Mouse (Mus musculus) neural tube, embryonic 10.5 days (tissue): ENCODE measurements at regions not wholly inside any gene's neighbourhood (a gene's known extent, or its start where the extent isn't known, plus 50 kb on each side); places are given as distances from the start of the nearest gene placed in this dataset.

ENCODE experiments used
- DNase-seq: peaks from one replicate; pipeline ENCODE4 v3.0.0-alpha.2; 2017; ENCODE audit warnings: low spot score; ENCODE audit errors: extremely low spot score

GRCm38 (mm10) chr13:40509290-40509689 lies 148.0 kb upstream of the Ofcc1 start:
- DNase-seq: no peak

DNA sequence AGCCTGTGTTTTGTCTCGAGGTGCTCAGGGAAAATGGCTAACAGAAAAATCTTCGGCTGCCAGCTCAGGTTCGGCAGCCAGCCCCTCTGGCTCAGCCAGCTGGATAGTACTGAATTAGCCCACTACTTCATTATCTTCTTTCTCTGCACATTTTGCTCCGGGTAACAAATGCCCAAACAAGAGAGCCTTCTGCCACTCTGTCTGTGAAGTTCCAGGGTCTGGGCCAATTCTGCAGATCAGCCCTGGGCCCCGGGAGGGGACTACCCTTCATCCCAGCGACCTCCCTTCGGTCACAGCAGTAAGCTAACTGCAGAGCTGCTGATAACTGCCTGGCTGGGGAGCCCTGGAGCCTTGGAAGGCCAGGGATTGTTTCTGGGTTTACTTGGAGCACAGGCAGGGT lies 119.6 kb upstream of the Ofcc1 start:
- no peak for DNase-seq

- no peak for DNase-seq
These were observed 111.4 kb upstream of the Ofcc1 start for GRCm38 (mm10) chr13:40472683-40473082.

DNA sequence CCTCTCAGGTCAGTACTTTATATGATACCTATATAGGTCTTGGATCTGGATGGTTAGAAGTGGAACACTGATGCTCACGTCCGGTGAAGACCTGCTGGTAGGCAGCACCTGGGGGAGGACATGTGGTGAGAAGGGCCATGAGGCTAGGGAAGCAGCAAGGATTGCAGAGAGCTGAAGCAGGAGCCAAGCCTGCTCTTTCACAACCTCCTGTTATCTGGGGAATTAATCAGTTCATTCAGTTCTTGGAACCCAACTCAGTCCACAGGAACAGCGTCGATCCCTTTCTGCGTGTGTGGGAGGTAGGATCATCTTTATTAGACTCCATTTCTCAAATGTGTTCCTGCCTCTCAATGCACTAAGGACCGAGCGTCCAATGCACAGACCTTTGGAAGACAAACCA lies 107.9 kb upstream of the Ofcc1 start:
- DNase-seq: no peak

DNA sequence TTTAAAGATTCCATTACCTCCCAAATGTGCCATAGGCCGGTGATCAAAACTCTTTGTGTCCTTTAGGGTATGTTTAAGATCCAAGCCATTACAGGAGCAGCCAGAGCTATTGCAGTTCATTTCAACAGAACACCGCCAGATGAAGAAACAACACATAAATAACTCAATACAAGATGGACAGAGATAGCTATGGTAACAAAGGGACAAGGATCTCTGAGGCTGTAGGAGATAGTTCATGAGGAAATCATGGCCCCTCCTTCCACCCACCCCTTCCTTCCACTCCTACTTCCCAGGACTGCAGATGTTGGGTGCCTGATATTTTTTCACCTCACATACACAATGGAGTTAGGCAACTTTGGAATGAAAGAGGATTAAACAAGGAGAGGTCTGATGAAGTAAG lies 92.1 kb upstream of the Ofcc1 start:
- DNase-seq: no peak

DNA sequence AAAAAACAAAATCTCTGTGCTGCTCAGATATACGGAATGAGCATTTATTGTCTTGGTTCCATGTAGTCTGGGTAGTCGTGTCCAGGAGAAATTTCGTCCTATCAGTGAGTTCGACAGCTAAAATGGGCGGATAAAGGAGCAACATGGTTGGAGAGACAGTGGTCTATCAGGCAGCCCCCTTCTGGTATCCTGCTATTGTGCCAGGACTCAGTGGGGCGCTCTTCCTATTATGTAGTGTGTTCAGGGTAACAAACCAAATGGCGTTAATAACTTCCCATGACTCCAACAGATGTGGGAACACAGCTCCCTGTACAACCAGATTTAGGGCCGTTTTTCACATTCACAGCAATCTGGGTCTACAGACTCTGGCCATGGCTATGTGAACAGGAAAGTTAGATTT lies 68.6 kb upstream of the Ofcc1 start:
- no peak for DNase-seq

GRCm38 (mm10) chr13:40423051-40423450 lies 61.8 kb upstream of the Ofcc1 start:
- no peak for DNase-seq

- no peak for DNase-seq
These were observed 56.6 kb upstream of the Ofcc1 start for GRCm38 (mm10) chr13:40417856-40418255.

- DNase-seq: no peak
These were observed 51.8 kb upstream of the Ofcc1 start for GRCm38 (mm10) chr13:40413074-40413473.
